Mouse (Mus musculus) urinary bladder, postnatal 25 days (tissue): ENCODE data around the gene Pnrc2.

ENCODE experiments used
- DNase-seq: peaks from one replicate; pipeline ENCODE4 v3.0.0; 2022; ENCODE audit warnings: low spot score

The Pnrc2 gene

GRCm38 (mm10) chr4:135823298-135823697, 50.4 kb downstream of the Pnrc2 start:
- DNase-seq: no peak

DNA sequence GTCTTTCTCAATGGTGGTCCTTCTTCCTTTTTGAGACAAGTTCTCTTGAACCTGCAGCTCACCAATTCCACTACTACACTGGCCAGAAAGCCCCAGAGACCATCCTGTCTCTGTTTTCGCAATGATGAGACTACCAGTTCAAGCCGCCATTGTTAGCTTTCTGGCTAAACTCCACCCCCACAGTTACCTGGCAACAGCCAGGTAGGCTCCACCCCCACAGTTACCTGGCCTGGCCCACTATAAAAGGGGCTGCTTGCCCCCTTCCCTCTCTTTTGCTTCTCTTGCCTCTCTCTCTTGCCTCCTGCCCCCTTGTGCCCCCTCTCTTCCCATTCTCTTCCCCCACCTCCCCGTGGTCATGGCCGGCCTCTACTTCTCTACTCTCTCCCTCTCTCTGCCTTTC, 51.9 kb downstream of the Pnrc2 start:
- no peak for DNase-seq
